Mouse (Mus musculus): Measurements from ENCODE around the gene Ift57.

The Ift57 gene

GRCm38 (mm10) chr16:49753318-49753717 lies 54.3 kb downstream of the Ift57 start:
- peak; percentile 45 for DNase-seq (ENCODE audit: low spot score)

- DNase-seq (ENCODE audit: low spot score) = no peak
These were observed 61.6 kb downstream of the Ift57 start for GRCm38 (mm10) chr16:49760517-49761203.

- DNase-seq (ENCODE audit: low spot score) = no peak
These were observed 62.9 kb downstream of the Ift57 start for GRCm38 (mm10) chr16:49761981-49762380.

- DNase-seq (ENCODE audit: low spot score) = peak; percentile 35
These were observed 67.3 kb downstream of the Ift57 start for GRCm38 (mm10) chr16:49766326-49766725.

- no peak for DNase-seq (ENCODE audit: low spot score)
These were observed 69.5 kb downstream of the Ift57 start for GRCm38 (mm10) chr16:49768491-49769031.

- no peak for DNase-seq (ENCODE audit: low spot score)
These were observed 70.8 kb downstream of the Ift57 start for GRCm38 (mm10) chr16:49769831-49770261.

- no peak for DNase-seq (ENCODE audit: low spot score)
These were observed 71.5 kb downstream of the Ift57 start for GRCm38 (mm10) chr16:49770320-49771189.

GRCm38 (mm10) chr16:49771609-49772396 lies 72.8 kb downstream of the Ift57 start:
- DNase-seq (ENCODE audit: low spot score) = no peak

- no peak for DNase-seq (ENCODE audit: low spot score)
These were observed 73.5 kb downstream of the Ift57 start for GRCm38 (mm10) chr16:49772576-49772975.

- no peak for DNase-seq (ENCODE audit: low spot score)
These were observed 74.0 kb downstream of the Ift57 start for GRCm38 (mm10) chr16:49773068-49773467.

GRCm38 (mm10) chr16:49774059-49775001 lies 75.3 kb downstream of the Ift57 start:
- no peak for DNase-seq (ENCODE audit: low spot score)

- DNase-seq (ENCODE audit: low spot score) = no peak
These were observed 76.3 kb downstream of the Ift57 start for GRCm38 (mm10) chr16:49775002-49775966.

GRCm38 (mm10) chr16:49776981-49777380 lies 77.9 kb downstream of the Ift57 start:
- no peak for DNase-seq (ENCODE audit: low spot score)

- no peak for DNase-seq (ENCODE audit: low spot score)
These were observed 82.6 kb downstream of the Ift57 start for GRCm38 (mm10) chr16:49781556-49782156.

GRCm38 (mm10) chr16:49783369-49783768 lies 84.3 kb downstream of the Ift57 start:
- no peak for DNase-seq (ENCODE audit: low spot score)

- no peak for DNase-seq (ENCODE audit: low spot score)
These were observed 87.1 kb downstream of the Ift57 start for GRCm38 (mm10) chr16:49786116-49786515.

GRCm38 (mm10) chr16:49787714-49788113 lies 88.7 kb downstream of the Ift57 start:
- DNase-seq (ENCODE audit: low spot score) = no peak

GRCm38 (mm10) chr16:49790575-49791465 lies 91.8 kb downstream of the Ift57 start:
- no peak for DNase-seq (ENCODE audit: low spot score)

Data from embryo, embryonic 10 days (tissue).